Mouse (Mus musculus) megakaryocyte, embryonic 14.5 days (primary cell): Measurements from ENCODE around the gene Sectm1b.

ENCODE experiments used
- FLI1 ChIP-seq: IDR thresholded peaks from 2 replicates; pipeline ENCODE4 v1.6.1; 2012; ENCODE audit warnings: low read length, inconsistent platforms, mixed read lengths
- GATA1 ChIP-seq: IDR thresholded peaks from 3 replicates; pipeline ENCODE4 v1.6.1; 2012; ENCODE audit warnings: mixed read lengths, low read length, inconsistent platforms, borderline replicate concordance

GRCm38 (mm10) chr11:121075655-121076054 is 12.3 kb upstream of the Sectm1b start:
- no peak for TF ChIP-seq GATA1
- no peak for TF ChIP-seq FLI1
